Mouse (Mus musculus) neural tube, embryonic 13.5 days (tissue): Measurements from ENCODE around the gene Fmn2. TPM values are rescaled to one million over a fixed set of nuclear protein-coding genes. Genes with fewer than 3 reads are reported as not detected.

Source experiments
- ATAC-seq: fragments of 200-750 bp; cut with Nextera tagmentation; 2 replicates; pipeline ENCODE4 v1.8.0; 2017; ENCODE audit warnings: low read depth, mild to moderate bottlenecking, moderate TSS enrichment, moderate library complexity
- H3K27ac ChIP-seq: fragments of 300-500 bp; sonication (generic); replicated peaks from 2 replicates; pipeline ENCODE4 v1.5.1; 2015; ENCODE audit warnings: moderate library complexity, mild to moderate bottlenecking, inconsistent platforms
- H3K27me3 ChIP-seq: fragments of 300-500 bp; sonication (generic); 2 replicates; pipeline ENCODE4 v1.6.1; 2015; ENCODE audit warnings: mild to moderate bottlenecking, inconsistent platforms
- H3K36me3 ChIP-seq: fragments of 300-500 bp; sonication (generic); 2 replicates; pipeline ENCODE4 v1.6.1; 2015; ENCODE audit warnings: mild to moderate bottlenecking, inconsistent platforms
- H3K4me1 ChIP-seq: fragments of 300-500 bp; sonication (generic); replicated peaks from 2 replicates; pipeline ENCODE4 v1.6.1; 2015; ENCODE audit warnings: inconsistent platforms
- H3K4me2 ChIP-seq: fragments of 300-500 bp; sonication (generic); 2 replicates; pipeline ENCODE4 v1.6.1; 2015; ENCODE audit warnings: inconsistent platforms, mild to moderate bottlenecking, moderate library complexity
- H3K4me3 ChIP-seq: fragments of 300-500 bp; sonication (generic); 2 replicates; pipeline ENCODE4 v1.5.1; 2015; ENCODE audit warnings: mild to moderate bottlenecking, inconsistent platforms
- H3K9ac ChIP-seq: fragments of 300-500 bp; sonication (generic); 2 replicates; pipeline ENCODE4 v1.6.1; 2015; ENCODE audit warnings: moderate library complexity, mild to moderate bottlenecking, inconsistent platforms
- H3K9me3 ChIP-seq: fragments of 300-500 bp; sonication (generic); 2 replicates; pipeline ENCODE4 v1.6.1; 2016; ENCODE audit warnings: inconsistent platforms
- WGBS: fragments of 180-500 bp; shearing (Covaris S2); methylation state at CpG from one replicate; pipeline ENCODE4 v1.1.7; 2015; 5-methylcytosine and 5-hydroxymethylcytosine counted together
- polyA plus RNA-seq: library from polyadenylated mRNA; unstranded; fragments of >200 nt; fragmentation: Nextera tagmentation; extraction: Ambion mirVana; gene quantifications from 2 replicates; pipeline ENCODE4 v1.2.1, GENCODE M21; 2015

The Fmn2 gene
- 8.1 and 8.5 TPM in 2 replicates for polyA plus RNA-seq

GRCm38 (mm10) chr1:174501661-174502030, at the start of gene Fmn2:
Fmn2 (plus strand) TSS chr1:174501825.
- WGBS: under 1% methylated on average over 29 of the region's 29 CpGs
- peaks cover 31% of the 10 kb centered on the region for H3K4me1 ChIP-seq
- no peaks in the 10 kb centered on the region for H3K27me3 ChIP-seq
- peak within 1 kb of the TSS; percentile 93 for H3K27ac ChIP-seq
- peak within 1 kb of the TSS; percentile 74 for H3K4me3 ChIP-seq
- peak; percentile 95 for ATAC-seq
- H3K36me3 ChIP-seq: no peaks in the 10 kb centered on the region
- peak within 1 kb of the TSS; percentile 96 for H3K4me2 ChIP-seq
- peak within 1 kb of the TSS; percentile 88 for H3K9ac ChIP-seq
- no peaks in the 10 kb centered on the region for H3K9me3 ChIP-seq

- H3K36me3 ChIP-seq: no peaks in the 10 kb centered on the region
- H3K4me3 ChIP-seq: no peak overlapping the region
- H3K4me1 ChIP-seq: no peaks in the 10 kb centered on the region
- no peaks in the 10 kb centered on the region for H3K27me3 ChIP-seq
- H3K9me3 ChIP-seq: no peaks in the 10 kb centered on the region
- no peak overlapping the region for H3K4me2 ChIP-seq
- H3K27ac ChIP-seq: no peak overlapping the region
- WGBS: 96% methylated on average over 2 of the region's 2 CpGs
- ATAC-seq: no peak
- H3K9ac ChIP-seq: no peak overlapping the region
Observed at GRCm38 (mm10) chr1:174455100-174455499, 46.5 kb upstream of the Fmn2 start.

- no peaks in the 10 kb centered on the region for H3K27me3 ChIP-seq
- no peaks in the 10 kb centered on the region for H3K9me3 ChIP-seq
- no peak overlapping the region for H3K4me2 ChIP-seq
- no peak overlapping the region for H3K9ac ChIP-seq
- no peaks in the 10 kb centered on the region for H3K36me3 ChIP-seq
- no peak overlapping the region for H3K4me3 ChIP-seq
- no peak overlapping the region for H3K27ac ChIP-seq
- no peaks in the 10 kb centered on the region for H3K4me1 ChIP-seq
- WGBS: 89% methylated on average over 3 of the region's 3 CpGs
- no peak for ATAC-seq
Observed at GRCm38 (mm10) chr1:174465385-174465784, 36.2 kb upstream of the Fmn2 start.

- Histone ChIP-seq H3K4me3 (no peak overlapping the region), H3K4me2 (no peak overlapping the region), H3K4me1 (no peaks in the 10 kb centered on the region), H3K36me3 (no peaks in the 10 kb centered on the region), H3K27me3 (no peaks in the 10 kb centered on the region), H3K27ac (no peak overlapping the region), H3K9me3 (no peaks in the 10 kb centered on the region), H3K9ac (no peak overlapping the region)
- no peak for ATAC-seq
- 37% methylated on average over 2 of the region's 2 CpGs for WGBS
Observed at GRCm38 (mm10) chr1:174466240-174466639, 35.4 kb upstream of the Fmn2 start.

- Histone ChIP-seq H3K36me3 (no peaks in the 10 kb centered on the region), H3K9ac (no peak overlapping the region), H3K4me3 (no peak overlapping the region), H3K27ac (no peak overlapping the region), H3K4me1 (no peaks in the 10 kb centered on the region), H3K4me2 (no peak overlapping the region), H3K27me3 (no peaks in the 10 kb centered on the region), H3K9me3 (no peaks in the 10 kb centered on the region)
- 3% methylated on average over 6 of the region's 6 CpGs for WGBS
- peak; percentile 86 for ATAC-seq
Observed at GRCm38 (mm10) chr1:174469736-174470135, 31.9 kb upstream of the Fmn2 start.

GRCm38 (mm10) chr1:174482567-174482966, 19.1 kb upstream of the Fmn2 start:
- WGBS: 88% methylated on average over 6 of the region's 6 CpGs
- Histone ChIP-seq H3K36me3 (no peaks in the 10 kb centered on the region), H3K27me3 (no peaks in the 10 kb centered on the region), H3K9me3 (no peaks in the 10 kb centered on the region), H3K4me1 (no peaks in the 10 kb centered on the region), H3K27ac (no peak overlapping the region), H3K4me3 (no peak overlapping the region), H3K9ac (no peak overlapping the region), H3K4me2 (no peak overlapping the region)
- no peak for ATAC-seq

- H3K9ac ChIP-seq: no peak overlapping the region
- no peak overlapping the region for H3K4me3 ChIP-seq
- peaks cover 17% of the 10 kb centered on the region for H3K4me1 ChIP-seq
- no peaks in the 10 kb centered on the region for H3K27me3 ChIP-seq
- no peak overlapping the region for H3K4me2 ChIP-seq
- no peaks in the 10 kb centered on the region for H3K9me3 ChIP-seq
- ATAC-seq: no peak
- no peaks in the 10 kb centered on the region for H3K36me3 ChIP-seq
- H3K27ac ChIP-seq: no peak overlapping the region
- 12% methylated on average over 4 of the region's 4 CpGs for WGBS
Observed at GRCm38 (mm10) chr1:174500064-174500463, 1.6 kb upstream of the Fmn2 start.

GRCm38 (mm10) chr1:174501011-174501410, 614 bp upstream of the Fmn2 start:
- WGBS: 13% methylated on average over 1 of the region's 1 CpGs

GRCm38 (mm10) chr1:174502031-174502845, 613 bp downstream of the Fmn2 start:
- H3K4me1 ChIP-seq: peaks cover 37% of the 10 kb centered on the region
- WGBS: under 1% methylated on average over 40 of the region's 40 CpGs

More at GRCm38 (mm10) chr1:174501011-174501410, 614 bp upstream of the Fmn2 start:
- H3K4me2 ChIP-seq: peak overlapping the region; percentile 96
- no peak overlapping the region for H3K9ac ChIP-seq
- ATAC-seq: no peak
- H3K36me3 ChIP-seq: no peaks in the 10 kb centered on the region
- H3K27ac ChIP-seq: no peak overlapping the region
- H3K4me3 ChIP-seq: no peak overlapping the region; the same call in 1 of the 2 replicates
- H3K27me3 ChIP-seq: no peaks in the 10 kb centered on the region
- peaks cover 24% of the 10 kb centered on the region for H3K4me1 ChIP-seq
- no peaks in the 10 kb centered on the region for H3K9me3 ChIP-seq

GRCm38 (mm10) chr1:174502846-174503745, 1.5 kb downstream of the Fmn2 start:
- no peaks in the 10 kb centered on the region for H3K36me3 ChIP-seq
- no peaks in the 10 kb centered on the region for H3K9me3 ChIP-seq
- H3K27ac ChIP-seq: peak overlapping the region; percentile 93
- peaks cover 45% of the 10 kb centered on the region for H3K4me1 ChIP-seq
- peak overlapping the region; percentile 88 for H3K9ac ChIP-seq
- under 1% methylated on average over 49 of the region's 53 CpGs for WGBS
- H3K4me2 ChIP-seq: peak overlapping the region; percentile 96
- peak overlapping the region; percentile 74 for H3K4me3 ChIP-seq
- H3K27me3 ChIP-seq: no peaks in the 10 kb centered on the region
- peak; percentile 64 for ATAC-seq

More at GRCm38 (mm10) chr1:174502031-174502845, 613 bp downstream of the Fmn2 start:
- no peaks in the 10 kb centered on the region for H3K36me3 ChIP-seq
- H3K27ac ChIP-seq: peak overlapping the region; percentile 93
- H3K4me2 ChIP-seq: peak overlapping the region; percentile 96
- ATAC-seq: peak; percentile 72
- H3K9me3 ChIP-seq: no peaks in the 10 kb centered on the region
- peak overlapping the region; percentile 74 for H3K4me3 ChIP-seq
- peak overlapping the region; percentile 88 for H3K9ac ChIP-seq
- H3K27me3 ChIP-seq: no peaks in the 10 kb centered on the region

- no peak overlapping the region for H3K4me2 ChIP-seq
- 50% methylated on average over 13 of the region's 13 CpGs for WGBS
- no peak overlapping the region for H3K9ac ChIP-seq
- no peak overlapping the region for H3K4me3 ChIP-seq
- peaks cover 62% of the 10 kb centered on the region for H3K4me1 ChIP-seq
- no peaks in the 10 kb centered on the region for H3K27me3 ChIP-seq
- no peak overlapping the region for H3K27ac ChIP-seq
- H3K9me3 ChIP-seq: no peaks in the 10 kb centered on the region
- H3K36me3 ChIP-seq: no peaks in the 10 kb centered on the region
- ATAC-seq: no peak
Observed at GRCm38 (mm10) chr1:174508571-174509110, 7.0 kb downstream of the Fmn2 start.

GRCm38 (mm10) chr1:174513419-174513818, 11.8 kb downstream of the Fmn2 start:
- no peaks in the 10 kb centered on the region for H3K9me3 ChIP-seq
- H3K4me3 ChIP-seq: no peak overlapping the region
- no peaks in the 10 kb centered on the region for H3K36me3 ChIP-seq
- H3K27ac ChIP-seq: no peak overlapping the region
- no peaks in the 10 kb centered on the region for H3K27me3 ChIP-seq
- ATAC-seq: no peak
- H3K9ac ChIP-seq: no peak overlapping the region
- H3K4me1 ChIP-seq: peaks cover 18% of the 10 kb centered on the region
- 90% methylated on average over 7 of the region's 7 CpGs for WGBS
- H3K4me2 ChIP-seq: no peak overlapping the region
